Mouse (Mus musculus) heart, postnatal 14 days (tissue): ENCODE measurements around the gene Nelfe. TPM values are rescaled to one million over a fixed set of nuclear protein-coding genes. Genes with fewer than 3 reads are reported as not detected.

ENCODE experiments used
- microRNA-seq, 2 experiments: library from miRNA; unstranded; fragments of <30 nt; microRNA quantifications; one replicate each; pipeline ENCODE4 v1.2.0; 2021 to 2022
- total RNA-seq, 2 experiments: library from RNA; stranded (reverse); gene quantifications; 2 replicates each; pipeline ENCODE4 v1.2.3; 2021

Gene Nelfe
- total RNA-seq, 2 experiments from 2014 or later: 13.1 to 15.5 TPM

Small RNA genes lying within 50 kb of the gene (microRNA-seq; reads per million reads assigned to microRNA genes)
- gene Mir6970 (0 to 1.2 reads per million in 2 experiments), gene Mir6971 (1.6 to 3.7 reads per million in 2 experiments), gene Mir6972 (0 reads per million in 2 experiments)

Other genes starting within 250 kb of the Nelfe start
- gene Rnf5, start 246.7 kb upstream of the Nelfe start, total RNA-seq: 10 to 100 TPM; 33.6 to 35.4 TPM
- gene Agpat1, start 246.1 kb upstream of the Nelfe start, total RNA-seq: 10 to 100 TPM; 56.3 to 57.9 TPM
- gene Egfl8, start 234.4 kb upstream of the Nelfe start, total RNA-seq: 1 to 10 TPM; 2.1 to 2.7 TPM
- 10 to 100 TPM; 42.6 to 43.2 TPM for gene Ppt2, start 221.9 kb upstream of the Nelfe start, total RNA-seq
- 1 to 10 TPM; 1.9 to 3.1 TPM for gene Prrt1, start 220.9 kb upstream of the Nelfe start, total RNA-seq
- gene Fkbpl, start 205.6 kb upstream of the Nelfe start, total RNA-seq: 1 to 10 TPM; 8.2 to 8.3 TPM
- 10 to 100 TPM; 18.0 to 19.0 TPM for gene Atf6b, start 203.2 kb upstream of the Nelfe start, total RNA-seq
- gene Tnxb, start 179.9 kb upstream of the Nelfe start, total RNA-seq: 10 to 100 TPM; 48.6 to 56.7 TPM
- gene C4b, start 106.5 kb upstream of the Nelfe start, total RNA-seq: 10 to 100 TPM; 17.9 to 21.3 TPM
- not detected for gene Cyp21a1, start 45.8 kb upstream of the Nelfe start, total RNA-seq
- gene Stk19, start 13.4 kb upstream of the Nelfe start, total RNA-seq: 10 to 100 TPM; 10.7 to 13.5 TPM
- gene Dxo, start 13.4 kb upstream of the Nelfe start, total RNA-seq: 10 to 100 TPM; 17.5 to 18.2 TPM
- gene Skiv2l, start 181 bp upstream of the Nelfe start, total RNA-seq: 10 to 100 TPM; 25.0 to 25.4 TPM
- 1 to 10 TPM; 6.3 to 7.8 TPM for gene Cfb, start 12.1 kb downstream of the Nelfe start, total RNA-seq
- gene Zbtb12, start 29.1 kb downstream of the Nelfe start, total RNA-seq: 1 to 10 TPM; 5.1 to 6.1 TPM
- not detected for gene Gm20547, start 31.7 kb downstream of the Nelfe start, total RNA-seq
- gene C2, start 47.9 kb downstream of the Nelfe start, total RNA-seq: 1 to 10 TPM; 4.3 to 6.0 TPM
- 10 to 100 TPM; 45.2 to 49.4 TPM for gene Ehmt2, start 48.1 kb downstream of the Nelfe start, total RNA-seq
- gene Slc44a4, start 64.1 kb downstream of the Nelfe start, total RNA-seq: under 1 TPM in 1 of 2 experiments, not detected in 1; 0.17 TPM
- gene Neu1, start 80.9 kb downstream of the Nelfe start, total RNA-seq: 10 to 100 TPM; 14.0 to 14.6 TPM
- 1 to 10 TPM; 3.8 to 3.9 TPM for gene Hspa1b, start 108.8 kb downstream of the Nelfe start, total RNA-seq
- gene Gm20481, start 119.5 kb downstream of the Nelfe start, total RNA-seq: not detected
- 1 to 10 TPM; 2.3 to 3.3 TPM for gene Hspa1a, start 121.8 kb downstream of the Nelfe start, total RNA-seq
- 1 to 10 TPM; 2.7 to 4.7 TPM for gene Hspa1l, start 122.3 kb downstream of the Nelfe start, total RNA-seq
- 10 to 100 TPM; 19.2 to 25.0 TPM for gene Lsm2, start 131.5 kb downstream of the Nelfe start, total RNA-seq
- gene Vars, start 150.6 kb downstream of the Nelfe start, total RNA-seq: 10 to 100 TPM; 24.5 to 26.0 TPM
- 1 to 10 TPM; 5.3 to 5.9 TPM for gene Vwa7, start 166.2 kb downstream of the Nelfe start, total RNA-seq
- under 1 TPM; 0.34 to 0.48 TPM for gene Sapcd1, start 177.6 kb downstream of the Nelfe start, total RNA-seq
- gene Msh5, start 196.4 kb downstream of the Nelfe start, total RNA-seq: 1 to 10 TPM; 1.6 to 2.0 TPM
- 10 to 100 TPM; 61.6 to 72.9 TPM for gene Clic1, start 199.6 kb downstream of the Nelfe start, total RNA-seq
- gene Ddah2, start 208.6 kb downstream of the Nelfe start, total RNA-seq: 10 to 100 TPM; 49.3 to 50.0 TPM
- not detected for gene Ly6g6c, start 215.0 kb downstream of the Nelfe start, total RNA-seq
- gene Mpig6b, start 215.8 kb downstream of the Nelfe start, total RNA-seq: under 1 TPM; 0.61 to 0.74 TPM
- not detected for gene Ly6g6e, start 226.5 kb downstream of the Nelfe start, total RNA-seq
- gene Ly6g6d, start 227.7 kb downstream of the Nelfe start, total RNA-seq: 1 to 10 TPM in 1 of 2 experiments, under 1 TPM in 1; 0.67 to 3.3 TPM
- gene Ly6g6f, start 235.2 kb downstream of the Nelfe start, total RNA-seq: not detected
- gene Abhd16a, start 238.9 kb downstream of the Nelfe start, total RNA-seq: 10 to 100 TPM; 53.7 to 56.7 TPM